Mouse (Mus musculus) midbrain, embryonic 13.5 days (tissue): ENCODE measurements at regions not wholly inside any gene's neighbourhood (a gene's known extent, or its start where the extent isn't known, plus 50 kb on each side); places are given as distances from the start of the nearest gene placed in this dataset.

Experiments used
- ATAC-seq: fragments of 200-750 bp; cut with Nextera tagmentation; 2 replicates; pipeline ENCODE4 v1.8.0; 2017; ENCODE audit warnings: mild to moderate bottlenecking, moderate TSS enrichment, moderate library complexity
- H3K27ac ChIP-seq: fragments of 300-500 bp; sonication (generic); 2 replicates; pipeline ENCODE4 v1.5.1; 2015; ENCODE audit warnings: inconsistent platforms, mild to moderate bottlenecking, moderate library complexity
- H3K27me3 ChIP-seq: fragments of 300-500 bp; sonication (generic); 2 replicates; pipeline ENCODE4 v1.6.1; 2015; ENCODE audit warnings: mild to moderate bottlenecking, inconsistent platforms
- H3K36me3 ChIP-seq: fragments of 300-500 bp; sonication (generic); 2 replicates; pipeline ENCODE4 v1.6.1; 2015; ENCODE audit warnings: mild to moderate bottlenecking, inconsistent platforms
- H3K4me1 ChIP-seq: fragments of 300-500 bp; sonication (generic); replicated peaks from 2 replicates; pipeline ENCODE4 v1.6.1; 2015; ENCODE audit warnings: inconsistent platforms
- H3K4me2 ChIP-seq: fragments of 300-500 bp; sonication (generic); replicated peaks from 2 replicates; pipeline ENCODE4 v1.6.1; 2015; ENCODE audit warnings: moderate library complexity, mild to moderate bottlenecking, inconsistent platforms
- H3K4me3 ChIP-seq: fragments of 300-500 bp; sonication (generic); replicated peaks from 2 replicates; pipeline ENCODE4 v1.5.1; 2015; ENCODE audit warnings: mild to moderate bottlenecking, inconsistent platforms
- H3K9ac ChIP-seq: fragments of 300-500 bp; sonication (generic); replicated peaks from 2 replicates; pipeline ENCODE4 v1.6.1; 2015; ENCODE audit warnings: mild to moderate bottlenecking, inconsistent platforms
- H3K9me3 ChIP-seq: fragments of 300-500 bp; sonication (generic); 2 replicates; pipeline ENCODE4 v1.6.1; 2016; ENCODE audit warnings: mild to moderate bottlenecking, inconsistent platforms
- WGBS: fragments of 180-500 bp; shearing (Covaris S2); methylation state at CpG from one replicate; pipeline ENCODE4 v1.1.7; 2015; 5-methylcytosine and 5-hydroxymethylcytosine counted together

DNA sequence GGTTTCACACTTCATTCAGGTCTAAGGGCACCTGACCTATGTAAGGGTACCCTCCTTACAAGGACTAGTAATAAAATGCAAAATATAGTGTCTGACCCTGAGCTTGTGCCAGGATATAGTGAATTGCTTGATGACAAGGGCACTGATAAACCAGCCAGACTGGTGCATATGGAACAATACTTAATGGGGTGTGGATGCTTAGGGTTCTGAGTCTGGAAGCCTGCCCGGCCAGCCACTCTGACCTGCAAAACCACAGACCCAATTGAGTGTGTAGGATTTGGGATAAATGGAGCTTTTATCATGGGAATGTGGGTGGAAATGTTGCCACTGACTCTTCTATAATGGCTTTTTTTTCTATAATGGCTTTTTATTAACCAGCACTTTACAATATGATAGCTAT lies 1838.7 kb upstream of the Dsel start:
- no peak for ATAC-seq
- Histone ChIP-seq H3K4me1 (no peaks in the 10 kb centered on the region), H3K4me2 (no peak overlapping the region), H3K9me3 (no peaks in the 10 kb centered on the region), H3K27ac (no peak overlapping the region), H3K36me3 (no peaks in the 10 kb centered on the region), H3K9ac (no peak overlapping the region), H3K27me3 (no peaks in the 10 kb centered on the region), H3K4me3 (no peak overlapping the region)
- WGBS, result 68% methylated on average over 1 of the region's 1 CpGs

- H3K4me2 ChIP-seq, result no peak overlapping the region
- no peaks in the 10 kb centered on the region for H3K27me3 ChIP-seq
- no peak overlapping the region for H3K4me3 ChIP-seq
- H3K27ac ChIP-seq, result no peak overlapping the region
- no peaks in the 10 kb centered on the region for H3K4me1 ChIP-seq
- H3K9me3 ChIP-seq, result no peaks in the 10 kb centered on the region
- 85% methylated on average over 2 of the region's 2 CpGs for WGBS
- H3K9ac ChIP-seq, result no peak overlapping the region
- H3K36me3 ChIP-seq, result no peaks in the 10 kb centered on the region
- ATAC-seq, result no peak
These were observed 1823.9 kb upstream of the Dsel start for GRCm38 (mm10) chr1:113688614-113689013.

GRCm38 (mm10) chr1:113676301-113676871 lies 1811.7 kb upstream of the Dsel start:
- no peak overlapping the region for H3K4me3 ChIP-seq
- H3K36me3 ChIP-seq, result no peaks in the 10 kb centered on the region
- no peak overlapping the region for H3K9ac ChIP-seq
- no peaks in the 10 kb centered on the region for H3K27me3 ChIP-seq
- no peak overlapping the region for H3K27ac ChIP-seq
- WGBS, result 5% methylated on average over 1 of the region's 1 CpGs
- no peaks in the 10 kb centered on the region for H3K4me1 ChIP-seq
- ATAC-seq, result peak; percentile 63
- H3K4me2 ChIP-seq, result no peak overlapping the region
- no peaks in the 10 kb centered on the region for H3K9me3 ChIP-seq

DNA sequence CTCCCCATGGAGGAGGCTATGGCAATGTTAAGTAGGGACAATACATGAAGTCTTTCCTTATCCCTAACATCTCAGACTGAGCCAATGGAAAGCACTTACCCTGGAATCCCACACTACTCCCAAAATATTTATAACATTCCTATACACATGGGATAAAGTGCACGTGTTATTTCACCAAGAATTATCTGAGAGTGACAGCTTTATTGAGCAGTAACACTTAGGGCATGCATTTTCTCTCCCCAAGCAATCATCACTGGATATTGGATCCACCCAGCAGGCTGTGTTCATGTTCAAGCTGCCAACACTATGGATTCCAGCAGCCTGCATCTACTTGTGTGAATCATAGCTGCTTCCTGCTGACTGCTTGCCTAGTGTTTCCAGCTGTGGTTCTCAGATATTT lies 1766.2 kb upstream of the Dsel start:
- no peaks in the 10 kb centered on the region for H3K4me1 ChIP-seq
- no peaks in the 10 kb centered on the region for H3K36me3 ChIP-seq
- H3K4me2 ChIP-seq, result no peak overlapping the region
- no peak overlapping the region for H3K27ac ChIP-seq
- no peak overlapping the region for H3K4me3 ChIP-seq
- ATAC-seq, result no peak
- no peaks in the 10 kb centered on the region for H3K9me3 ChIP-seq
- 79% methylated on average over 1 of the region's 1 CpGs for WGBS
- no peak overlapping the region for H3K9ac ChIP-seq
- H3K27me3 ChIP-seq, result no peaks in the 10 kb centered on the region
